Mouse (Mus musculus): ENCODE measurements around the gene Lars2. TPM values are rescaled to one million over a fixed set of nuclear protein-coding genes. Genes with fewer than 3 reads are reported as not detected.

Gene Lars2
- total and polyA plus RNA-seq, 3 experiments, result 634 to 10,095 (median 684) TPM

GRCm38 (mm10) chr9:123365942-123366707, 602 bp upstream of the Lars2 start:
- H3K27ac ChIP-seq (ENCODE audit: control insufficient read depth, low read depth, low read length), result no peak overlapping the region
- H3K4me1 ChIP-seq (ENCODE audit: control insufficient read depth in 1 of 2, insufficient read depth in 2 of 2, low read length in 2 of 2), result peaks cover 0 to 8% of the 10 kb centered on the region in 2 experiments; a peak in 2 of 4 replicates
- H3K36me3 ChIP-seq (ENCODE audit: control insufficient read depth in 1 of 2, insufficient read depth in 2 of 2, low read length in 2 of 2), result peaks cover 0 to 10% of the 10 kb centered on the region in 2 experiments; a peak in 2 of 4 replicates
- H3K4me3 ChIP-seq (ENCODE audit: control insufficient read depth in 1 of 2, insufficient read depth in 1 of 2, low read depth in 2 of 2, low read length in 2 of 2), result peak overlapping the region; percentile 51 to 99
- peaks cover 11% of the 10 kb centered on the region for H3K79me2 ChIP-seq (ENCODE audit: control insufficient read depth, insufficient read depth, low read length, poor library complexity)
- H3K9me3 ChIP-seq (replicated peaks; ENCODE audit: insufficient read depth, low read length), result no peaks in the 10 kb centered on the region
- DNase-seq (ENCODE audit: low read depth, low spot score), result no peak
- TF ChIP-seq MAFK (IDR thresholded peaks at IDR 0.05; ENCODE audit: borderline replicate concordance, low read depth, low read length) (no peak), MAZ (IDR thresholded peaks at IDR 0.05; ENCODE audit: low read depth, low read length) (no peak), ETS1 (IDR thresholded peaks at IDR 0.05; ENCODE audit: low read depth, low read length) (no peak), TAL1 (IDR thresholded peaks at IDR 0.05; ENCODE audit: low read length) (no peak), CHD1 (IDR thresholded peaks at IDR 0.05; ENCODE audit: low read depth, low read length) (no peak), HCFC1 (IDR thresholded peaks at IDR 0.05; ENCODE audit: low read depth, low read length) (no peak), NELFE (IDR thresholded peaks at IDR 0.05; ENCODE audit: low read depth, low read length) (no peak), MEF2A (IDR thresholded peaks at IDR 0.05; ENCODE audit: extremely low read depth, insufficient replicate concordance, low read depth, low read length, poor library complexity, severe bottlenecking) (no peak), ZC3H11A (IDR thresholded peaks at IDR 0.05; ENCODE audit: low read depth, low read length) (no peak), POLR2A (IDR thresholded peaks at IDR 0.05; ENCODE audit: control insufficient read depth in 1 of 2, insufficient read depth in 1 of 2, low read depth in 1 of 2, low read length in 2 of 2, poor library complexity in 1 of 2) (no peak), MYC (IDR thresholded peaks at IDR 0.05; ENCODE audit: low read depth, low read length) (no peak), BHLHE40 (IDR thresholded peaks at IDR 0.05; ENCODE audit: borderline replicate concordance, low read depth, low read length) (no peak), RAD21 (IDR thresholded peaks at IDR 0.05; ENCODE audit: low read depth, low read length) (no peak), GATA1 (IDR thresholded peaks at IDR 0.05; ENCODE audit: low read depth, low read length) (no peak), UBTF (IDR thresholded peaks at IDR 0.05; ENCODE audit: borderline replicate concordance, insufficient read depth, low read depth, low read length) (no peak), MAX (IDR thresholded peaks at IDR 0.05; ENCODE audit: low read length) (no peak), ELF1 (IDR thresholded peaks at IDR 0.05; ENCODE audit: low read depth, low read length) (no peak), RCOR1 (IDR thresholded peaks at IDR 0.05; ENCODE audit: low read depth, low read length) (no peak)
- 0 out of 2 replicates have a peak overlapping the region, but pooled peaks have one; percentile 40 for H3K9ac ChIP-seq (ENCODE audit: control insufficient read depth, low read depth, low read length, poor library complexity, severe bottlenecking)
- H3K27me3 ChIP-seq (ENCODE audit: control insufficient read depth in 1 of 2, insufficient read depth in 2 of 2, low read length in 2 of 2), result peaks cover 0 to 21% of the 10 kb centered on the region in 2 experiments; a peak in 2 of 4 replicates

- Histone ChIP-seq H3K27ac (ENCODE audit: control insufficient read depth, low read depth, low read length) (peak overlapping the region; percentile 91), H3K27me3 (ENCODE audit: control insufficient read depth in 1 of 2, insufficient read depth in 2 of 2, low read length in 2 of 2) (peaks cover 0 to 10% of the 10 kb centered on the region in 2 experiments; a peak in 2 of 4 replicates), H3K79me2 (ENCODE audit: control insufficient read depth, insufficient read depth, low read length, poor library complexity) (peaks cover 11% of the 10 kb centered on the region), H3K36me3 (ENCODE audit: control insufficient read depth in 1 of 2, insufficient read depth in 2 of 2, low read length in 2 of 2) (peaks cover 0 to 10% of the 10 kb centered on the region in 2 experiments; a peak in 2 of 4 replicates), H3K4me1 (ENCODE audit: control insufficient read depth in 1 of 2, insufficient read depth in 2 of 2, low read length in 2 of 2) (peaks cover 0 to 8% of the 10 kb centered on the region in 2 experiments; a peak in 2 of 4 replicates), H3K9me3 (replicated peaks; ENCODE audit: insufficient read depth, low read length) (no peaks in the 10 kb centered on the region), H3K4me3 (ENCODE audit: control insufficient read depth in 1 of 2, insufficient read depth in 1 of 2, low read depth in 2 of 2, low read length in 2 of 2) (peak overlapping the region; percentile 89 to 99), H3K9ac (ENCODE audit: control insufficient read depth, low read depth, low read length, poor library complexity, severe bottlenecking) (peak overlapping the region; percentile 100)
- DNase-seq (ENCODE audit: low read depth, low spot score), result peak; percentile 64
- TF ChIP-seq CTCF (IDR thresholded peaks at IDR 0.05 in 2 of 3, conservative IDR thresholded peaks at IDR 0.05 in 1 of 3; ENCODE audit: control insufficient read depth in 1 of 3, insufficient read depth in 1 of 3, low read depth in 2 of 3, low read length in 3 of 3, poor library complexity in 1 of 3, severe bottlenecking in 1 of 3), result peak in 2 of 3 experiments; percentile 11 to 28; a peak in 3 of 6 replicates
- no peak for TF ChIP-seq ZC3H11A (IDR thresholded peaks at IDR 0.05; ENCODE audit: low read depth, low read length)
- TF ChIP-seq MXI1 (IDR thresholded peaks at IDR 0.05; ENCODE audit: low read depth, low read length), result no peak
These were observed 909 bp downstream of the Lars2 start for GRCm38 (mm10) chr9:123367636-123368035.
